Mouse (Mus musculus): Measurements from ENCODE around the gene Ccl22. TPM values are rescaled to one million over a fixed set of nuclear protein-coding genes. Genes with fewer than 3 reads are reported as not detected.
A peak's percentile ranks its signal among the peaks of the same experiment; 100 is the strongest.

Gene Ccl22
- 0.28 and 4.4 TPM in 2 replicates for total RNA-seq (2014; rRNA removed)
- 0.24 and 0.32 TPM in 2 replicates for polyA plus RNA-seq (2012; rRNA removed)

DNA sequence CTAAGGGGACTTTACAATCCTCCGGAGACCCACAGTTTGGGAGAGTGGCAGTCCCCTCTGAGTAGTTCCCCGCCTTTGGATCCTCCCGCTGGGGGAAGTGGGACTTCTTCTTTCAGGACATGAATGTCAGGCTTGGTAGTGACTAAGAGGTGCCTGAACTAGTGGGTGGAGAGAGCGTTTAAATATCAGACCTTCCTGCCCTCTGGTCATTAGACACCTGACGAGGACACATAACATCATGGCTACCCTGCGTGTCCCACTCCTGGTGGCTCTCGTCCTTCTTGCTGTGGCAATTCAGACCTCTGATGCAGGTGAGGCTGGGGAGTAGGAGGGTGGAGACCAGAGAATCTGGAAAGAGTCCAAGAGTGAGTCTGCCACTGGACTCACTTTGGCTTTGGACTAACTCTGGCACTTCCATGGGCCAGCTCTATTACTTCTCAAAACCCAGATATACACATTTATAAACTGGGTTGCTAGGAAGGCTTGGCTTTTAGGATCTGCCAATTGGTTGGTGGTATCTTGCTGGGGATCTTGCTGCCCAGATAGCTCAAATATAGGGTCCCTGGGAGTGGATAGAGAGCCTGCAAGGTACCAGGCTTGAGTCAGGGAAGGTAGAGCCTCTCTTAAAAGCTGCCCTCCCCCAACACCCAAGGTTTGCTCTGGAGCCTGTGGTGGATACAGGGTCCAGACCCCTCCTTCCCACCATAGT lies at the start of gene Ccl22:
TSS of gene Ccl22 (plus strand) at position 115 of the 709 bp plus-strand sequence.
- Histone ChIP-seq H3K27me3 (ENCODE audit: control insufficient read depth, insufficient read depth, low read length) (no peaks in the 10 kb centered on the region), H3K79me2 (ENCODE audit: control insufficient read depth, insufficient read depth, low read length) (no peaks in the 10 kb centered on the region)
- no peak for TF ChIP-seq POLR2A (IDR thresholded peaks at IDR 0.05; ENCODE audit: extremely low read depth, insufficient read depth, low read length)
- TF ChIP-seq CTCF (IDR thresholded peaks at IDR 0.05; ENCODE audit: low read depth, low read length) = no peak

GRCm38 (mm10) chr8:94695994-94696384 lies 49.4 kb upstream of the Ccl22 start, which contains the start of gene Pllp:
TSS of gene Pllp (minus strand) at chr8:94696278.
- DNase-seq (ENCODE audit: extremely low read depth, low read depth, low spot score) = peak; percentile 64
- Histone ChIP-seq H3K36me3 (ENCODE audit: control insufficient read depth, insufficient read depth, low read length) (no peaks in the 10 kb centered on the region), H3K79me2 (ENCODE audit: control insufficient read depth, insufficient read depth, low read length) (peaks cover 25% of the 10 kb centered on the region; the same call in 1 of the 2 replicates), H3K9ac (ENCODE audit: low read depth, low read length) (peak within 1 kb of the TSS; percentile 87), H3K4me3 (ENCODE audit: insufficient read depth, low read depth, low read length) (peak within 1 kb of the TSS; percentile 75), H3K27ac (replicated peaks; ENCODE audit: insufficient read depth, low read depth, low read length) (peak within 1 kb of the TSS; percentile 82), H3K27me3 (ENCODE audit: control insufficient read depth, insufficient read depth, low read length) (no peaks in the 10 kb centered on the region), H3K4me1 (ENCODE audit: control insufficient read depth, insufficient read depth, low read length) (peaks cover 9% of the 10 kb centered on the region)
- TF ChIP-seq POLR2A (IDR thresholded peaks at IDR 0.05; ENCODE audit: extremely low read depth, insufficient read depth, low read length) (peak; percentile 83), CTCF (IDR thresholded peaks at IDR 0.05; ENCODE audit: low read depth, low read length) (no peak)
- 1% methylated on average over 41 of the region's 41 CpGs for WGBS

More for the DNA sequence above, at the start of gene Ccl22:
- 86% methylated on average over 7 of the region's 7 CpGs for WGBS
- Histone ChIP-seq H3K4me1 (ENCODE audit: control insufficient read depth, insufficient read depth, low read length) (no peaks in the 10 kb centered on the region), H3K4me3 (ENCODE audit: insufficient read depth, low read depth, low read length) (no peak within 1 kb of the TSS), H3K27ac (replicated peaks; ENCODE audit: insufficient read depth, low read depth, low read length) (no peak within 1 kb of the TSS), H3K36me3 (ENCODE audit: control insufficient read depth, insufficient read depth, low read length) (no peaks in the 10 kb centered on the region), H3K9ac (ENCODE audit: low read depth, low read length) (no peak within 1 kb of the TSS)
- no peak for DNase-seq (ENCODE audit: extremely low read depth, low read depth, low spot score)

- peaks cover 9% of the 10 kb centered on the region for H3K4me1 ChIP-seq (ENCODE audit: control insufficient read depth, insufficient read depth, low read length)
- H3K9ac ChIP-seq (ENCODE audit: low read depth, low read length) = no peak overlapping the region
- no peak for DNase-seq (ENCODE audit: extremely low read depth, low read depth, low spot score)
- no peak for TF ChIP-seq POLR2A (IDR thresholded peaks at IDR 0.05; ENCODE audit: extremely low read depth, insufficient read depth, low read length)
- no peak for TF ChIP-seq CTCF (IDR thresholded peaks at IDR 0.05; ENCODE audit: low read depth, low read length)
- no peak overlapping the region for H3K4me3 ChIP-seq (ENCODE audit: insufficient read depth, low read depth, low read length)
- WGBS = 62% methylated on average over 3 of the region's 3 CpGs
- no peaks in the 10 kb centered on the region for H3K36me3 ChIP-seq (ENCODE audit: control insufficient read depth, insufficient read depth, low read length)
- H3K79me2 ChIP-seq (ENCODE audit: control insufficient read depth, insufficient read depth, low read length) = peaks cover 25% of the 10 kb centered on the region; the same call in 1 of the 2 replicates
- no peak overlapping the region for H3K27ac ChIP-seq (replicated peaks; ENCODE audit: insufficient read depth, low read depth, low read length)
- H3K27me3 ChIP-seq (ENCODE audit: control insufficient read depth, insufficient read depth, low read length) = no peaks in the 10 kb centered on the region
These were observed 48.8 kb upstream of the Ccl22 start for GRCm38 (mm10) chr8:94696566-94696965.

- H3K9ac ChIP-seq (ENCODE audit: low read depth, low read length) = no peak overlapping the region
- H3K36me3 ChIP-seq (ENCODE audit: control insufficient read depth, insufficient read depth, low read length) = no peaks in the 10 kb centered on the region
- no peak overlapping the region for H3K27ac ChIP-seq (replicated peaks; ENCODE audit: insufficient read depth, low read depth, low read length)
- DNase-seq (ENCODE audit: extremely low read depth, low read depth, low spot score) = no peak
- H3K4me1 ChIP-seq (ENCODE audit: control insufficient read depth, insufficient read depth, low read length) = peaks cover 9% of the 10 kb centered on the region; the same call in 1 of the 2 replicates
- TF ChIP-seq CTCF (IDR thresholded peaks at IDR 0.05; ENCODE audit: low read depth, low read length) = no peak
- TF ChIP-seq POLR2A (IDR thresholded peaks at IDR 0.05; ENCODE audit: extremely low read depth, insufficient read depth, low read length) = no peak
- peaks cover 15% of the 10 kb centered on the region; the same call in 1 of the 2 replicates for H3K79me2 ChIP-seq (ENCODE audit: control insufficient read depth, insufficient read depth, low read length)
- WGBS = 88% methylated on average over 6 of the region's 6 CpGs
- H3K27me3 ChIP-seq (ENCODE audit: control insufficient read depth, insufficient read depth, low read length) = no peaks in the 10 kb centered on the region
- no peak overlapping the region for H3K4me3 ChIP-seq (ENCODE audit: insufficient read depth, low read depth, low read length)
These were observed 47.4 kb upstream of the Ccl22 start for GRCm38 (mm10) chr8:94697956-94698355.

DNA sequence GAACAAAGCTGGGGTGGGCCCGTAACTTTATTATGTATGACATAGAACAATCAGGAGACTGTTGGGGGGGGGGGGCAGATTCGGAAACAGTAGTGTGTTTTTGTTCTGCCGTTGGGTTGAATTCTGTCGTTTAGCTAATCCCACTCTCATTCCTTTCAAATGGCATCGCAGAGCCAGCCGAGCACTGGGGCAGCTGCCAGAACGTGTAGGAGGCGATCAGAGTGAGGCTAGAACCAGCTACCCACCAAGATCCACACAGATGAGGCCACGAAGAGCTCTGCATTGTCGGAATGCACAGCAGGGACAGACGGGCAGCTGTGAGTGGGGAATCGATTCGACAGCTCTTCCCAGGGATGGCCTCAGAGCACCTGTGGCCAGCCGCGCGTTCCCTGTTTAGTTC lies 46.0 kb upstream of the Ccl22 start:
- Histone ChIP-seq H3K4me1 (ENCODE audit: control insufficient read depth, insufficient read depth, low read length) (peaks cover 6% of the 10 kb centered on the region), H3K27me3 (ENCODE audit: control insufficient read depth, insufficient read depth, low read length) (no peaks in the 10 kb centered on the region), H3K79me2 (ENCODE audit: control insufficient read depth, insufficient read depth, low read length) (peaks cover 6% of the 10 kb centered on the region; the same call in 1 of the 2 replicates), H3K27ac (replicated peaks; ENCODE audit: insufficient read depth, low read depth, low read length) (no peak overlapping the region), H3K4me3 (ENCODE audit: insufficient read depth, low read depth, low read length) (no peak overlapping the region), H3K9ac (ENCODE audit: low read depth, low read length) (no peak overlapping the region), H3K36me3 (ENCODE audit: control insufficient read depth, insufficient read depth, low read length) (no peaks in the 10 kb centered on the region)
- WGBS = 90% methylated on average over 16 of the region's 16 CpGs
- TF ChIP-seq CTCF (IDR thresholded peaks at IDR 0.05; ENCODE audit: low read depth, low read length) (no peak), POLR2A (IDR thresholded peaks at IDR 0.05; ENCODE audit: extremely low read depth, insufficient read depth, low read length) (no peak)
- DNase-seq (ENCODE audit: extremely low read depth, low read depth, low spot score) = no peak

Measured in liver, adult 2 months (tissue).